ENCODE assay signal across 8 mouse cellular contexts in genomic region chr1:65282766-65283165, GRCm38 (mm10). TPM values are rescaled to one million over a fixed set of nuclear protein-coding genes. Genes with fewer than 3 reads are reported as not detected.
DNase-seq lines count a peak whose midpoint lies in the region; ATAC-seq and TF ChIP-seq lines count a peak whose summit lies in the region.
"Had no signal": no experiment of that assay in that cellular context is flagged by ENCODE, and none has a peak within 500 bp of the region (broad histone marks: within the 10 kb centered on the region; RNA-seq: fewer than 3 reads in every experiment).

No protein-coding gene starts in this region.

- H3K36me3 ChIP-seq in E14TG2a.4 (ENCODE audit: insufficient read depth, low read length): peaks cover 6% of the 10 kb centered on the region; the same call in 1 of the 2 replicates
- no peaks in the 10 kb centered on the region for H3K36me3 ChIP-seq in liver, embryonic 14.5 days (replicated peaks; ENCODE audit: control insufficient read depth, insufficient read depth, low read depth)

- H3K27ac ChIP-seq in liver, embryonic 14.5 days: no peak overlapping the region

- TF ChIP-seq EP300 in liver, embryonic 14.5 days (IDR thresholded peaks at IDR 0.05; ENCODE audit: low read depth): no peak

- H3K9me3 ChIP-seq in E14TG2a.4 (ENCODE audit: low read length): 0 out of 2 replicates have a peak, but pooled peaks cover under 1% of the 10 kb centered on the region
- no peaks in the 10 kb centered on the region for H3K9me3 ChIP-seq in liver, embryonic 14.5 days (ENCODE audit: control insufficient read depth, low read length)

- ATAC-seq in Patski: peak; percentile 79
- no peak for ATAC-seq in liver, embryonic 14.5 days (ENCODE audit: insufficient read depth)

- no peaks in the 10 kb centered on the region for H3K4me1 ChIP-seq in E14TG2a.4 (replicated peaks; ENCODE audit: low read depth, low read length)
- no peaks in the 10 kb centered on the region for H3K4me1 ChIP-seq in liver, embryonic 14.5 days (replicated peaks; ENCODE audit: control insufficient read depth in 2 of 2, insufficient read depth in 2 of 2, low read length in 1 of 2)

- WGBS in liver, embryonic 14.5 days (ENCODE audit: insufficient replicate concordance): 10% methylated on average over 6 of the region's 6 CpGs

- H3K4me3 ChIP-seq in E14TG2a.4 (replicated peaks; ENCODE audit: low read length): no peak overlapping the region
- H3K4me3 ChIP-seq in liver, embryonic 14.5 days (ENCODE audit: insufficient read depth in 1 of 2, low read depth in 2 of 2, low read length in 2 of 2): no peak overlapping the region

- no peak overlapping the region for H3K4me2 ChIP-seq in liver, embryonic 14.5 days (ENCODE audit: low read depth)

- CTCF ChIA-PET in Patski (lab: Charles Lee): interaction anchor here (1.4 kb wide), 1 partner anchor 28 kb away, joined by 4 read pairs; no protein-coding TSS in a partner anchor

- POLR2A ChIA-PET in Patski (lab: Charles Lee): no interaction called here

- no peak overlapping the region for H3K9ac ChIP-seq in liver, embryonic 14.5 days (replicated peaks)

- DNase-seq in Patski (ENCODE audit: low read depth, low spot score): no peak
- peak; percentile 79 for DNase-seq in cerebellum, adult 9-10 months
- DNase-seq in frontal cortex, postnatal 25 days (ENCODE audit: low spot score in 2 of 2): peak; percentile 20 to 37
- DNase-seq in kidney, postnatal 36 days: peak; percentile 46 to 72
- DNase-seq in liver, embryonic 14.5 days (ENCODE audit: low read depth in 3 of 3, low spot score in 3 of 3): peak in 2 of 3 experiments; percentile 13 to 17
- peak; percentile 87 for DNase-seq in retina, embryonic 14.5 days (ENCODE audit: low spot score)

- in situ Hi-C loops in Patski (cut with MboI; ENCODE audit: low pct_unique_long_range_greater_than_20kb): loop anchor here (25.0 kb wide), 1 partner anchor 1580 kb away; the partner anchor contains the start of gene Acadl

- H3K27me3 ChIP-seq in E14TG2a.4 (ENCODE audit: insufficient read depth, low read length) (no peaks in the 10 kb centered on the region), Patski (no peaks in the 10 kb centered on the region)
- no peaks in the 10 kb centered on the region for H3K27me3 ChIP-seq in liver, embryonic 14.5 days (ENCODE audit: control insufficient read depth, insufficient read depth, low read length)

- TF ChIP-seq CTCF in E14TG2a.4 (conservative IDR thresholded peaks at IDR 0.05; ENCODE audit: low read length) (peak; percentile 61), Patski (IDR thresholded peaks at IDR 0.05) (peak; percentile 79)
- peak; percentile 62 for TF ChIP-seq CTCF in liver, embryonic 14.5 days (IDR thresholded peaks at IDR 0.05; ENCODE audit: low read depth)

RNA-seq across cellular contexts. Expression of gene Pth2r, which starts 0.9 kb away (rescaled TPM):
- polyA plus RNA-seq in Patski (2021): 0.03 TPM
- not detected in 2 replicates for polyA plus RNA-seq in liver, embryonic 14.5 days (2012; rRNA removed)
- polyA plus RNA-seq in liver, embryonic 14.5 days (2014; fragmentation: Nextera tagmentation; extraction: Ambion mirVana): 0.08 TPM in 1 of 2 replicates, not detected in the other
- polyA plus RNA-seq: liver, embryonic 16.5 days had no signal
